Mouse (Mus musculus) ES-Bruce4 (cell line): ENCODE results near the gene Gm28043.

ENCODE experiments used
- CTCF ChIP-seq: IDR thresholded peaks from one replicate; pipeline ENCODE4 v1.8.1; 2011; ENCODE audit warnings: low read depth, low read length
- POLR2A ChIP-seq: IDR thresholded peaks from one replicate; pipeline ENCODE4 v1.8.1; 2011; ENCODE audit warnings: low read length; ENCODE audit not compliant: insufficient read depth

DNA sequence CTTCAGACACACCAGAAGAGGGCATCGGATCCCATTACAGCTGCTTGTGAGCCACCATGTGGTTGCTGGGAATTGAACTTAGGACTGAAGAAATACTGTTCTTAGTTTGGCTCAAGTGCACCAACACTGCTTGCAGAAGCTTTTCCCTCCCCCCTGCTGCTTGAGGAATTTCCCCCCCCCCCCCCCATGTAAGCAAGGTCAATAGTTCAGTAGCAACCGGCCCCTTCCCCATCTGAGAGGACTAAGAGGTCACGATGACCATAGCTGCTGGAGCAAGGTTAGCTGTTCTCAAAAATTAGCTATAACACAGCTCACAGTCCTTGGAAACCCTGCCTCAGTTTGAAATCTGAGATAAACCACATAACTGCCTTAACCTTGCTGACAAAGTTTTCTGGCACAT is 27.5 kb downstream of the Gm28043 start:
- TF ChIP-seq POLR2A (no peak), CTCF (no peak)
